Mouse (Mus musculus) G1E (cell line): ENCODE measurements around the gene Shank3.

Experiments used
- CTCF ChIP-seq: IDR thresholded peaks from 2 replicates; pipeline ENCODE4 v1.5.1; 2012; ENCODE audit warnings: low read depth, low read length, inconsistent platforms, mixed read lengths
- GATA1 ChIP-seq: IDR thresholded peaks from 2 replicates; pipeline ENCODE4 v1.6.1; 2012; ENCODE audit warnings: borderline replicate concordance, low read length, inconsistent platforms, mixed read lengths
- GATA2 ChIP-seq: IDR thresholded peaks from 2 replicates; pipeline ENCODE4 v1.6.1; 2012; ENCODE audit warnings: low read depth, low read length, inconsistent platforms, borderline replicate concordance
- POLR2AphosphoS5 ChIP-seq: IDR thresholded peaks from 2 replicates; pipeline ENCODE4 v1.6.1; 2012; ENCODE audit warnings: low read depth, low read length, inconsistent platforms; ENCODE audit not compliant: insufficient replicate concordance
- TAL1 ChIP-seq: conservative IDR thresholded peaks from 2 replicates; pipeline ENCODE4 v1.6.1; 2012; ENCODE audit warnings: low read depth, low read length, inconsistent platforms, mixed read lengths

GRCm38 (mm10) chr15:89568114-89568513, 68.7 kb downstream of the Shank3 start, which contains the start of gene Acr:
- no peak for TF ChIP-seq CTCF
- no peak for TF ChIP-seq GATA1
- TF ChIP-seq POLR2AphosphoS5: no peak
- TF ChIP-seq TAL1: no peak
- TF ChIP-seq GATA2: no peak
